Mouse (Mus musculus) CH12.LX (cell line): ENCODE data around the gene Slc27a1.

Source experiments
- CHD1 ChIP-seq: IDR thresholded peaks from 2 replicates; pipeline ENCODE4 v1.6.1; 2012; ENCODE audit warnings: low read depth, low read length, improper control_type of control experiment, inconsistent platforms
- CTCF ChIP-seq, 2 experiments: IDR thresholded peaks in 1 of 2; conservative IDR thresholded peaks in 1 of 2; 2 replicates each; pipeline ENCODE4 v1.5.1; 2011 to 2012; ENCODE audit warnings: low read depth in 2 of 2, low read length in 2 of 2, improper control_type of control experiment in 1 of 2, inconsistent platforms in 1 of 2, mild to moderate bottlenecking in 1 of 2, moderate library complexity in 1 of 2
- EP300 ChIP-seq: IDR thresholded peaks from 2 replicates; pipeline ENCODE4 v1.6.1; 2011; ENCODE audit warnings: low read length, improper control_type of control experiment
- MAFK ChIP-seq: IDR thresholded peaks from 2 replicates; pipeline ENCODE4 v1.6.1; 2011; ENCODE audit warnings: low read length, improper control_type of control experiment; ENCODE audit not compliant: insufficient replicate concordance
- MAZ ChIP-seq: IDR thresholded peaks from 2 replicates; pipeline ENCODE4 v1.6.1; 2012; ENCODE audit warnings: low read depth, mild to moderate bottlenecking, inconsistent platforms, low read length, improper control_type of control experiment, moderate library complexity
- RAD21 ChIP-seq: IDR thresholded peaks from 2 replicates; pipeline ENCODE4 v1.6.1; 2011; ENCODE audit warnings: low read depth, mild to moderate bottlenecking, low read length, improper control_type of control experiment, moderate library complexity
- TBP ChIP-seq: conservative IDR thresholded peaks from 2 replicates; pipeline ENCODE4 v1.6.1; 2011; ENCODE audit warnings: low read depth, low read length, improper control_type of control experiment
- UBTF ChIP-seq: IDR thresholded peaks from 2 replicates; pipeline ENCODE4 v1.6.1; 2012; ENCODE audit warnings: low read depth, mild to moderate bottlenecking, inconsistent platforms, low read length, improper control_type of control experiment, moderate library complexity
- USF2 ChIP-seq: conservative IDR thresholded peaks from 2 replicates; pipeline ENCODE4 v1.6.1; 2011; ENCODE audit warnings: low read depth, low read length, improper control_type of control experiment
- ZC3H11A ChIP-seq: IDR thresholded peaks from 2 replicates; pipeline ENCODE4 v1.6.1; 2012; ENCODE audit warnings: low read depth, mild to moderate bottlenecking, inconsistent platforms, low read length, improper control_type of control experiment

GRCm38 (mm10) chr8:71568941-71569340 lies 259 bp downstream of the Slc27a1 start:
- no peak for TF ChIP-seq TBP
- no peak for TF ChIP-seq UBTF
- TF ChIP-seq ZC3H11A: no peak
- no peak for TF ChIP-seq USF2
- TF ChIP-seq MAZ: no peak
- no peak for TF ChIP-seq MAFK
- TF ChIP-seq CTCF (conservative IDR thresholded peaks at IDR 0.05 in 1 of 2, IDR thresholded peaks at IDR 0.05 in 1 of 2; ENCODE audit: low read depth in 2 of 2, low read length in 2 of 2): no peak
- TF ChIP-seq EP300: no peak
- TF ChIP-seq CHD1: no peak
- no peak for TF ChIP-seq RAD21
